Mouse (Mus musculus): ENCODE data around the gene Plcl1. TPM values are rescaled to one million over a fixed set of nuclear protein-coding genes. Genes with fewer than 3 reads are reported as not detected.

Gene Plcl1
- polyA plus RNA-seq, 1 experiment from 2014 or later: 3.9 TPM

DNA sequence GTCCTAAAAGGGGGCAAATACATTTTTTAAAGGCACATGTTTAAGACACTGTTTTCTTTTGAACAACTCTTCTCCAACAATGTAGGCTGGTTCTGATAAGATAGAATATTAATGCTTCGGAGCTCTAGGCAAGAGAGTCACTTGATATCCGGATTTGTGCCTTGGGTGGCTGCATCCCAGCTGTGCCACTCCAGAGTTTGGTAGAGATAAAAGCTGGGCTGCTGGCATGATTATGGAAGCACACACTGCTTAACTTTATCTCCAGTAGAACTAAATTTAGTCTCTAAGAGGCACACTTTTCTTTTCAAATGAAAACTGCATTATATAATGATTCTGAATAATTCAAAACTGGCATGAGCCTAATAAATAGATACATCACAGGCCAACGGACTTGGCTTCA lies 323.6 kb downstream of the Plcl1 start:
- Histone ChIP-seq H3K4me3 (ENCODE audit: low read length) (no peak overlapping the region), H3K27me3 (ENCODE audit: insufficient read depth, low read length) (no peaks in the 10 kb centered on the region), H3K27ac (ENCODE audit: low read length) (no peak overlapping the region), H3K4me2 (replicated peaks; ENCODE audit: low read depth, low read length) (no peak overlapping the region), H3K9ac (replicated peaks; ENCODE audit: low read length) (no peak overlapping the region), H3K36me3 (ENCODE audit: insufficient read depth, low read length) (peaks cover 4% of the 10 kb centered on the region; the same call in 1 of the 2 replicates), H3K4me1 (ENCODE audit: insufficient read depth, low read length) (peaks cover 11% of the 10 kb centered on the region), H3K9me3 (ENCODE audit: low read length) (peaks cover 4% of the 10 kb centered on the region; the same call in 1 of the 2 replicates)
- 83% methylated on average over 3 of the region's 3 CpGs for WGBS
- ATAC-seq (ENCODE audit: low FRiP score, low TSS enrichment): no peak

DNA sequence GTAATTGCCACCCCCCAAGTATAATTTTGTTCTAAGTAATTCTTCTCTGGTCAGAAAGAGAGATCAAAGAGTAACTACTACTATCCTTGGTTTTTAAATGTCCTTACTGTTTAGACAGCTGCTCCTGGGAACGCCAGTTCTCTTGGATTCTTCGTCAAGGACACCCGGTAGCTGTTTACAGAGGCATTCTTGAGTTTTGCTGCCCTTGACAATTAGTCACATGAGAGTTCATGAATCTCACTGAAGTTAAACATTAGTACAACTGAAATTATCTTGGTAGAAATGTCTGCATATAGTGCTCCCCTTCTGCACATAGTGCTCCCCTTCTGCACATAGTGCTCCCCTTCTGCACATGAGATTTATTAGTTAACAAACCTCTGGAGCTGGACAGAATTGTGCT lies 327.2 kb downstream of the Plcl1 start:
- Histone ChIP-seq H3K36me3 (ENCODE audit: insufficient read depth, low read length) (peaks cover 4% of the 10 kb centered on the region; the same call in 1 of the 2 replicates), H3K27ac (ENCODE audit: low read length) (no peak overlapping the region), H3K9ac (replicated peaks; ENCODE audit: low read length) (no peak overlapping the region), H3K9me3 (ENCODE audit: low read length) (peaks cover 4% of the 10 kb centered on the region; the same call in 1 of the 2 replicates), H3K27me3 (ENCODE audit: insufficient read depth, low read length) (no peaks in the 10 kb centered on the region), H3K4me2 (replicated peaks; ENCODE audit: low read depth, low read length) (no peak overlapping the region), H3K4me3 (ENCODE audit: low read length) (no peak overlapping the region), H3K4me1 (ENCODE audit: insufficient read depth, low read length) (peaks cover 11% of the 10 kb centered on the region)
- 30% methylated on average over 3 of the region's 3 CpGs for WGBS
- no peak for ATAC-seq (ENCODE audit: low FRiP score, low TSS enrichment)

GRCm38 (mm10) chr1:55736054-55736740 lies 330.5 kb downstream of the Plcl1 start:
- Histone ChIP-seq H3K4me1 (ENCODE audit: insufficient read depth, low read length) (peaks cover 19% of the 10 kb centered on the region), H3K9ac (replicated peaks; ENCODE audit: low read length) (no peak overlapping the region), H3K4me3 (ENCODE audit: low read length) (no peak overlapping the region), H3K27ac (ENCODE audit: low read length) (no peak overlapping the region), H3K36me3 (ENCODE audit: insufficient read depth, low read length) (no peaks in the 10 kb centered on the region), H3K4me2 (replicated peaks; ENCODE audit: low read depth, low read length) (no peak overlapping the region), H3K9me3 (ENCODE audit: low read length) (no peaks in the 10 kb centered on the region), H3K27me3 (ENCODE audit: insufficient read depth, low read length) (no peaks in the 10 kb centered on the region)
- ATAC-seq (ENCODE audit: low FRiP score, low TSS enrichment): peak; percentile 87
- WGBS: 85% methylated on average over 14 of the region's 14 CpGs

DNA sequence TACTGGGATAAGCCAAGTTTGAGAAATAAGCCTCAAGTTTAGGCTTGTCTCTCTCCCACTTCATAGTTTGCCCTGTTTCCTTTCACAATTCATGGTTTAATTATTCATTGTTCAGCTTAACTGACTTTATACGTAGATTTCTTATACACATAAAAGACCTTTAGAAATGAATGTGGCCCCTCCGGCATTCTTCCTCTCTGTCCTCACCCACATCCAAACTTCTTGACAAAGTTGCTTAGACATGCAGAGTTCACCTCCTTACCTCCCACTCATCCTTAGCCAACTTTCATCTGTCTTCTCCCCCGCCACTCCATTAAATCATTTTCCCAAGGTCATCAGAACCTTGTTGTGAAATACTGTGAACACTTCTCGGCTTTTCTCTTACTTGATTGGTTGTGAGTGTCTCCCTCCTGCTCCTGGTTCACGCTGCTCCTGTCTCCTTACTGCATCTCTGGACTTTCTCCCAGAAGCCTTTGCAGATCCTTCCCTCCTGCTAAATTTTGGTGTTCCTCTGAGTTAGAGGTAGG lies 331.1 kb downstream of the Plcl1 start:
- no peak overlapping the region for H3K9ac ChIP-seq (replicated peaks; ENCODE audit: low read length)
- no peaks in the 10 kb centered on the region for H3K36me3 ChIP-seq (ENCODE audit: insufficient read depth, low read length)
- H3K9me3 ChIP-seq (ENCODE audit: low read length): no peaks in the 10 kb centered on the region
- peaks cover 19% of the 10 kb centered on the region for H3K4me1 ChIP-seq (ENCODE audit: insufficient read depth, low read length)
- no peak overlapping the region for H3K4me3 ChIP-seq (ENCODE audit: low read length)
- H3K27ac ChIP-seq (ENCODE audit: low read length): no peak overlapping the region
- H3K4me2 ChIP-seq (replicated peaks; ENCODE audit: low read depth, low read length): no peak overlapping the region
- ATAC-seq (ENCODE audit: low FRiP score, low TSS enrichment): no peak
- no peaks in the 10 kb centered on the region for H3K27me3 ChIP-seq (ENCODE audit: insufficient read depth, low read length)
- 38% methylated on average over 5 of the region's 5 CpGs for WGBS

- H3K27ac ChIP-seq (ENCODE audit: low read length): peak overlapping the region; percentile 56
- H3K4me3 ChIP-seq (ENCODE audit: low read length): no peak overlapping the region
- H3K27me3 ChIP-seq (ENCODE audit: insufficient read depth, low read length): no peaks in the 10 kb centered on the region
- H3K9me3 ChIP-seq (ENCODE audit: low read length): no peaks in the 10 kb centered on the region
- H3K36me3 ChIP-seq (ENCODE audit: insufficient read depth, low read length): no peaks in the 10 kb centered on the region
- 46% methylated on average over 12 of the region's 12 CpGs for WGBS
- no peak overlapping the region for H3K9ac ChIP-seq (replicated peaks; ENCODE audit: low read length)
- ATAC-seq (ENCODE audit: low FRiP score, low TSS enrichment): 0 out of 2 replicates have a peak, but pooled peaks have one; percentile 40
- no peak overlapping the region for H3K4me2 ChIP-seq (replicated peaks; ENCODE audit: low read depth, low read length)
- H3K4me1 ChIP-seq (ENCODE audit: insufficient read depth, low read length): 0 out of 2 replicates have a peak, but pooled peaks cover 8% of the 10 kb centered on the region
Measured at GRCm38 (mm10) chr1:55738746-55739365, 333.1 kb downstream of the Plcl1 start.

- 71% methylated on average over 3 of the region's 3 CpGs for WGBS
- Histone ChIP-seq H3K27ac (ENCODE audit: low read length) (no peak overlapping the region), H3K9ac (replicated peaks; ENCODE audit: low read length) (no peak overlapping the region), H3K9me3 (ENCODE audit: low read length) (no peaks in the 10 kb centered on the region), H3K4me2 (replicated peaks; ENCODE audit: low read depth, low read length) (no peak overlapping the region), H3K4me1 (ENCODE audit: insufficient read depth, low read length) (0 out of 2 replicates have a peak, but pooled peaks cover 8% of the 10 kb centered on the region), H3K27me3 (ENCODE audit: insufficient read depth, low read length) (no peaks in the 10 kb centered on the region), H3K4me3 (ENCODE audit: low read length) (no peak overlapping the region), H3K36me3 (ENCODE audit: insufficient read depth, low read length) (no peaks in the 10 kb centered on the region)
- ATAC-seq (ENCODE audit: low FRiP score, low TSS enrichment): no peak
Measured at GRCm38 (mm10) chr1:55741885-55742284, 336.2 kb downstream of the Plcl1 start.

- no peak for ATAC-seq (ENCODE audit: low FRiP score, low TSS enrichment)
- Histone ChIP-seq H3K4me3 (ENCODE audit: low read length) (no peak overlapping the region), H3K36me3 (ENCODE audit: insufficient read depth, low read length) (no peaks in the 10 kb centered on the region), H3K27me3 (ENCODE audit: insufficient read depth, low read length) (no peaks in the 10 kb centered on the region), H3K4me1 (ENCODE audit: insufficient read depth, low read length) (no peaks in the 10 kb centered on the region), H3K4me2 (replicated peaks; ENCODE audit: low read depth, low read length) (no peak overlapping the region), H3K9ac (replicated peaks; ENCODE audit: low read length) (no peak overlapping the region), H3K9me3 (ENCODE audit: low read length) (no peaks in the 10 kb centered on the region), H3K27ac (ENCODE audit: low read length) (no peak overlapping the region)
- WGBS: 72% methylated on average over 5 of the region's 5 CpGs
Measured at GRCm38 (mm10) chr1:55748516-55748915, 342.8 kb downstream of the Plcl1 start.

- H3K27ac ChIP-seq (ENCODE audit: low read length): no peak overlapping the region
- no peak overlapping the region for H3K9ac ChIP-seq (replicated peaks; ENCODE audit: low read length)
- no peaks in the 10 kb centered on the region for H3K27me3 ChIP-seq (ENCODE audit: insufficient read depth, low read length)
- H3K4me2 ChIP-seq (replicated peaks; ENCODE audit: low read depth, low read length): no peak overlapping the region
- H3K4me1 ChIP-seq (ENCODE audit: insufficient read depth, low read length): no peaks in the 10 kb centered on the region
- H3K36me3 ChIP-seq (ENCODE audit: insufficient read depth, low read length): no peaks in the 10 kb centered on the region
- H3K9me3 ChIP-seq (ENCODE audit: low read length): no peaks in the 10 kb centered on the region
- 82% methylated on average over 7 of the region's 7 CpGs for WGBS
- H3K4me3 ChIP-seq (ENCODE audit: low read length): no peak overlapping the region
- ATAC-seq (ENCODE audit: low FRiP score, low TSS enrichment): no peak
Measured at GRCm38 (mm10) chr1:55749770-55750169, 344.0 kb downstream of the Plcl1 start.

DNA sequence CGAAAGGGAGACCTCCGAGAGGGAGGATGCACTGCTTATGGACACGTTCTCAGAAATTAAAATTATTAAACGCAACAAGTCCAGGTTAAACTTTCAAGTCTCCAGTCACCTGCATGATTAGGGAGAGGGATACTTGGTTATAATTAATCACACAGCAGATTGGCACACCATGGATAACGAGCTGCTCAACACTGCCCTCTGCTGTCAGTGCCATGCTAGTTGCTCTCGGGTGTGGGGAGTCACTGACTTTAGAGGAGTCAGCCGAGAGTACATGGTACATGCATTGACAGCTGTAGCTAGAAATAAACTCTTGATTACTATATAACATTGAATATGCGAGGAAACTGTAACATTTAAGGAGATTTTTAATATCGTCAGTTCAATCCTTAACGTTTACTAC lies 350.0 kb downstream of the Plcl1 start:
- H3K9ac ChIP-seq (replicated peaks; ENCODE audit: low read length): no peak overlapping the region
- H3K4me2 ChIP-seq (replicated peaks; ENCODE audit: low read depth, low read length): no peak overlapping the region
- H3K4me1 ChIP-seq (ENCODE audit: insufficient read depth, low read length): no peaks in the 10 kb centered on the region
- H3K27ac ChIP-seq (ENCODE audit: low read length): no peak overlapping the region
- no peak for ATAC-seq (ENCODE audit: low FRiP score, low TSS enrichment)
- H3K9me3 ChIP-seq (ENCODE audit: low read length): no peaks in the 10 kb centered on the region
- H3K27me3 ChIP-seq (ENCODE audit: insufficient read depth, low read length): no peaks in the 10 kb centered on the region
- no peak overlapping the region for H3K4me3 ChIP-seq (ENCODE audit: low read length)
- WGBS: 68% methylated on average over 10 of the region's 10 CpGs
- no peaks in the 10 kb centered on the region for H3K36me3 ChIP-seq (ENCODE audit: insufficient read depth, low read length)

- Histone ChIP-seq H3K36me3 (ENCODE audit: insufficient read depth, low read length) (no peaks in the 10 kb centered on the region), H3K9me3 (ENCODE audit: low read length) (no peaks in the 10 kb centered on the region), H3K27me3 (ENCODE audit: insufficient read depth, low read length) (no peaks in the 10 kb centered on the region), H3K4me2 (replicated peaks; ENCODE audit: low read depth, low read length) (no peak overlapping the region), H3K27ac (ENCODE audit: low read length) (no peak overlapping the region), H3K4me1 (ENCODE audit: insufficient read depth, low read length) (no peaks in the 10 kb centered on the region), H3K4me3 (ENCODE audit: low read length) (no peak overlapping the region), H3K9ac (replicated peaks; ENCODE audit: low read length) (no peak overlapping the region)
- 81% methylated on average over 5 of the region's 5 CpGs for WGBS
- no peak for ATAC-seq (ENCODE audit: low FRiP score, low TSS enrichment)
Measured at GRCm38 (mm10) chr1:55762284-55762683, 356.6 kb downstream of the Plcl1 start.
